Mouse (Mus musculus): ENCODE measurements around the gene 1700025C18Rik. TPM values are rescaled to one million over a fixed set of nuclear protein-coding genes. Genes with fewer than 3 reads are reported as not detected.
A peak's percentile ranks its signal among the peaks of the same experiment; 100 is the strongest.

The 1700025C18Rik gene
- total RNA-seq, 1 experiment from 2014 or later, result not detected

DNA sequence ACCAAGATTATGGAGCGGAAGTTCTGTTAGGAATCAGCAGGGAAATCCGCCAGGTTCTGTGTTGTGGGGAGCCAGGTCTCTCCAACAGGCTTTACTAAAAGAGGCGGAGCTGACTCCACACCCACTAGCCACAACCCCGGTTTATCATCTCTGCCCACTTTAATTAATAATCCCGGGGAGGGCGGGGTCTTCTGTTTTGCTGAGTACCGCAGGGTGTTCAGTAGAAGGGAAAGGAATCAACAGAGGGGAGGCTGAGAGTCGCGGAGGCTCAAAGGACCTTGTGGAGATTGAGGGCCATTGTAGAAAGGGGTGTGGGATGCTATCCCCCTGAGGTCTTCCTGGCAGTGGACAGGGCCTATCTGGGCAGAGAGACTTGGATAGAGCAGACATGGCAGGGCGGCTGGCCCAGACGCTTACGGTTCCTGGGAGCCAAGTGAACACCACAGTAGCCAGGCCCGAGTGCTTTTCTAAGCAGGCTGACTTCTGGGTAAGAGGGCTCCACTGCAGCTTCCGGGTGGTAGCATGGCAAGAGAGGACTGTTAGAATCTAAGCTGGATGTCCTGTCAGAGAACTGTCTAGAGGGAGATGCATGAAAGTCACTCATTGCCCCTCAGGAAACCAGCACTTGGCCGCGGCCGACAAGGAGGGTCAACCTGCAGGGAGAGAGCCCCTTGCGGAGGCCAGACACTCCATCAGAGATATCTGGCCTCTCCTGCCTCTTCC lies 39.6 kb downstream of the 1700025C18Rik start:
- ATAC-seq (ENCODE audit: extremely low read depth, insufficient number of reproducible peaks, low FRiP score, poor library complexity, severe bottlenecking), result no peak

DNA sequence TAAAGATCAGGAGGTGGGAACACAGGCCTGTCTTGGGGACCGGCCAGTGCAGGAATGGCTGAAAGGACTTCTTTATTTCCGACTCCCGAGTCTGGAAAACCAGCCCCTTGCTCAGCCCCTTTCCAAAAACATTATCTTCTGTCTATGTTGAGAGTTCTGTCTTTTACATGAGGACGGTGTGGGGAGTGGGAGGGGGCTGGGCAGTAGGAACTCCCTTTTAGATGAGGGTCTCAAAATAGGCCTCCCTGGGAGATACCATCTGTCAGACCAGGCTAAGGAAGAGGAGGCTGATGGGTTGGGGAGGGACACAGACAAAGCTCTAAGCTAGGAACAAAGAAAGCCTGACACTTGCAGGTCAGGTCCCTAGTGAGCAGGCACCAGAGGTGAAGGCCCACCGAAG lies 41.5 kb downstream of the 1700025C18Rik start:
- no peak for ATAC-seq (ENCODE audit: extremely low read depth, insufficient number of reproducible peaks, low FRiP score, poor library complexity, severe bottlenecking)

DNA sequence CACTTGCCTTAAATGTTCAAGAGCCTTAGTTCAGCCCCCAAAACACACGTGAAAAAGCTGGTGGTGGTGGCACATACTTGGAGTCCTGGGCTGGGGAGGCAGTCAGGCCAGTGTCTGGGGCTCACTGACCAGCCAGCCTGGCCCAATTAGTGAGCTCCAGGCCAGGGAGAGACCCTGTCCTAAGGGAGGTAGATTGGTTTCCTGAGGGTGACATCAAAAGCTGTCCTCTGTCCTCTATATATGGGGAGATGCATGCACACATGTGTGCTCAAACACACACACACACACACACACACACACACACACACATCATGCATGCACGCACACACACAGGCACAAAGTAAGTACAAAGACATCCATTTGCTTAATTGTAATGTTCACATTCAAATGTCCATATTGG lies 46.8 kb downstream of the 1700025C18Rik start:
- no peak for ATAC-seq (ENCODE audit: extremely low read depth, insufficient number of reproducible peaks, low FRiP score, poor library complexity, severe bottlenecking)

DNA sequence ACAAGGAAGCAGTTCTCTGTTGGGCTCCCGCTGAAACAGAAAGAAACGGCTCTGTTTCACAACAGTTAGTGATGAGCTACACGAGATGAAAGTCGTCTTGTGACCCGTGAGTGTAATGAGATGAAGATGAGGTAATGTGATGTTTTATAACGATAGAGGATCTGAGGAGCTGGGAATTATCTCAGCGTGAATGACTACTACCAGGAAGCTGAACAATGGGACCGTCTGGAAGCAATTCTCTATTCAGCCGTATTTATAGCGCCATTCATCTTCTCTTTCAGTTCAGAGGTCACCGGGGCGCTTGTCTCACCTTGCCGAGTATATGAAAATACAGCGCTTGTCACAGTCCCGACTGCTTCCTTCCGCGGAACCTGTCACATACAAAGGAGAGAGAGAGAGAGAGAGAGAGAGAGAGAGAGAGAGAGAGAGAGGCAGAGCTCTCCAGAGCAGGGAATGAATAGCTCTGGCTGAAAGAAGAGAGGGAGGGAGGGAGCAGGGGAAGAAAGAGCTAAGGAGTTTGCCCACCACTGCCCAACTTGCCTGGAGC lies 47.4 kb downstream of the 1700025C18Rik start:
- no peak for ATAC-seq (ENCODE audit: extremely low read depth, insufficient number of reproducible peaks, low FRiP score, poor library complexity, severe bottlenecking)

DNA sequence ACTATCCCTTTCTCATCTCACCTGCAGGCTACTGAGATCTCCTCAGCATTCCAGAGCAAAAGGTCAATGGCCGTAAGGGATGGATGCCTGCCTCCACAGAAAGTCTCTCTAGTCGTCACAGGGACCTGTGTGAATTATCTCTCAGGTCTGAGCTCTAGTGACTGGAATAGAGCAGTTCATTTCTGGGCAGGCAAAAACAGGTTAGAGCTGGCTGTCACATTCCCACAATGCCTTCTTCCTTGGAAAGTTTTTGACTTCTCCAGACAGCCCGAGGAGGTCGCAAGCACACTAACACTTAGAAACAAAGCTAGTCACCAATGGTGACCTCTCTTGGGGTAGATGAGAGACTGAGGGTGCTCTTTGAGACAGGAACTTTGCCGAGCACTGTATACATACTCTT lies 48.4 kb downstream of the 1700025C18Rik start:
- ATAC-seq (ENCODE audit: extremely low read depth, insufficient number of reproducible peaks, low FRiP score, poor library complexity, severe bottlenecking), result no peak

DNA sequence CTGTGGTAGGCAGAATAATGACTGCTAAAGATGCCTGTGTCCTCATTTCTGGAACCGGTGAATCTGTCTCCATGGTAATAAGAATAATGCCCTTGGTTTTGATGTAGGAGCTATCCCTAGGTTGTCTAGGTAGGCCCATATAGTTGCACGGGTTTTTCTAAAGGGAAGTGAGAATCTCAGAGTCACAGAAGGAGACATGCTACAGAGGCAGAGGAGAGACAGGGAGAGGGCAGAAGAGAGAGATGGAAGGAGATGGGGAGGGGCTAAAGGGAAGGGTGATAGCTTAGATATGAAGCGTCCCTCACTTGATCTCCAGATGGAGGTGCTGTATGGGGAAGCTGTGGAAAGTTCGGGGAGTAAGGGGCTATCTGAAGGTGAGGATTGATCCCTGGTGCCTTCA lies 53.1 kb downstream of the 1700025C18Rik start:
- no peak for ATAC-seq (ENCODE audit: extremely low read depth, insufficient number of reproducible peaks, low FRiP score, poor library complexity, severe bottlenecking)

DNA sequence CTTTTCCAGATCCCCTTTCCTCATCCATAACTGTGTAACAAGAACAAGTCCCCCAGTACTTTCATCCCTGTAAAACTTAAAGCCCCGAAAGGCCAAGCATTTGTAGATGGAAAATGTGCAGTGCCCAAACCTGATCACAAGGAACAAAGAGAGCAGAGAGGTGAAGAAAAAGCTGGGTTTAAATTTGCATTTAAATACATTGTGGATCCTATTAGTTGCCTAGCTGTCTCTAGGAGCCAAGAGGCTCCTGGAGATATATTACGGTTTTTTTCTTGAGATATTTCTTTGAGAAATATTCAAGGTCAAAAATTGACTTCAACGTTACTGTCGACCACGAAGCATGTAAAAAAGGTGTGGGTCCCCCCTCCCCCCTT lies 55.5 kb downstream of the 1700025C18Rik start:
- ATAC-seq (ENCODE audit: extremely low read depth, insufficient number of reproducible peaks, low FRiP score, poor library complexity, severe bottlenecking), result no peak

DNA sequence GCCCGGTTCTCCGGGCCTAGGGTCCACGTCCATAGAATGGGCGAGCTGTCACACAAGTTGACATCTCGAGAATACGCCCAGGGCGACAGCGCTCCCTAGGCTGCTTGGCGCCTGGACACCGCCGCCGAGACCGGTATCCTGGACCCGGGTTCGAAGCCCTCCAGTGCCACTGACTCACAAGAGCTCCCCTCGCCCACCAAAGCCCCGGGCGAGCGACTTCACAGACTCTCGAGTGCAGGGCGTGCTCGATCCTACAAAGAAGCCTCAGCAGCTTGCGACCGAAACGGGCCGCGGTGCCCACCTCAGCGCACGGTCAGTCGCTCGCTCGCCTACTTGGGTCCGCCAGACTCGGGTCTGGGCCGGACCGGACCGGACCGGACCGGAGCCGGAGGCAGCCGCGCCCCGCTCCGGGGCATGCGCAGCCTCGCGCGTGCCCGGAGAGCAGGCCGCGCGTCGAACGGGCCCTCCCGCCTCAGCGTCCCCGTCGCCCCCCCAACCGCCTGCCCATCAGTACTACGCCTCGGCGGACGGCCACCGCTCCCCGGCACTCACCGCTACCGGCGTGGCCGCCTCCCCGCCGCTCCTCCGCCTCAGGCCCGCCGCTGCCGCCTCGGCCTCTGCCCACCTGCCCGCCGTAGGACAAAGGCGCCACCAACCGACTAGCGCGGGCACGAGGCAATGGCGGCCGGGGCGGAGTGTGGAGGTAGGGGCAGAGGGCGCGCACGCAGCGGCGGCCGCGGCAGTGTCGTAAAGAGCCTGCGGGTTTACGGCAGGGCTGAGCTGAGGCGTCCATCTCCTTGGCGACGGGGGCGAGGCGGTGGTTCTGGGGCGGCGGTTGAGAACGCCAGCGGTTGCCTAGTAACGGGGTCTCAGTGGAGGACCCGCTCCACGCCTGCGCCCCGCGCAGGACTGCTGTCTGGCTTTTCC lies 56.2 kb downstream of the 1700025C18Rik start, which contains the start of gene Ncoa5:
Gene Ncoa5 (minus strand): TSS at position 737 of the 927 bp plus-strand sequence.
- ATAC-seq (ENCODE audit: extremely low read depth, insufficient number of reproducible peaks, low FRiP score, poor library complexity, severe bottlenecking), result peak; percentile 97

DNA sequence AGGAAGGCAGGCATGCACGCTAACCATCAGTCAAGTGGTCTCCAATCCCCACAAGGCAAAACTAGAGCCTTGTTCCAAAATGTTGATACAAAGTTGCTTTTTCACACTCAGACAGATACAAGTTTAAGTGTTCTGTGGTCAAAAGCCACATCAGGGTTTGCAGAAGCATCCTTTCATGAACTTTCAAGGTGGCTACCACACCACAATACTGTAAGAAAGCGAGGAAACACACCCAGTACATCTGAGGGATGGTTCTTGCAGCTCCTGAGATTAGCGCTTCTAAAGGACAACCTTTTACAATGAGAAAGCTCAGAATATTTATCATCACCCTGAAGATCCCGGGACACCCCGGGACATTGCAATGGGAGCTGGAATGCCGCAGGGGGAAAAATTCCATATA lies 57.2 kb downstream of the 1700025C18Rik start:
- no peak for ATAC-seq (ENCODE audit: extremely low read depth, insufficient number of reproducible peaks, low FRiP score, poor library complexity, severe bottlenecking)

DNA sequence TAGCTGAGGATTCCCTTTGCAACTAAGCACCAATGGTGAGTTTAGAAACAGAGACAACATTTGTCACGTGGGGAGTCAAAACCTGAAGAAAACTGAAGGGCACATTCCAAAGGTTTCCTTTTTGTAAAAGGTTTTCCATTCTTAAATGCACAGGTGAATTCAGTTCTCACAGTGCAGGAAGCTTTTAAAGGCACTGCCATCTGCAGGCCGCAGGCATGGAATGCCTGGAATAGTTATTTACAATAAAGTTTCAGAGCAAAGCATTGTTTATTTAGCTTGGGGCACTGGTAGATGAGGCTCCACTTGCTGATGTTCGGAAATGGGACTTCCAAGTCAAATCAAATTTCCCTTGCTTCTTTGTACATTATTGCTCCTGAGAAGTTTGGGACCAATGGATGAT lies 58.0 kb downstream of the 1700025C18Rik start:
- no peak for ATAC-seq (ENCODE audit: extremely low read depth, insufficient number of reproducible peaks, low FRiP score, poor library complexity, severe bottlenecking)

Other genes with a start within 250 kb of the 1700025C18Rik start
- gene Pltp, start 233.0 kb downstream of the 1700025C18Rik start, total RNA-seq (2017), result 8.0 and 11.2 TPM in 2 replicates
- 59.3 and 66.9 TPM in 2 replicates for gene Pcif1, start 211.4 kb downstream of the 1700025C18Rik start, total RNA-seq (2017)
- 28.2 and 30.4 TPM in 2 replicates for gene Zfp335, start 179.0 kb downstream of the 1700025C18Rik start, total RNA-seq (2017)
- 611 and 622 TPM in 2 replicates for gene Mmp9, start 150.0 kb downstream of the 1700025C18Rik start, total RNA-seq (2017)
- gene Slc12a5, start 129.9 kb downstream of the 1700025C18Rik start, total RNA-seq (2017), result 0.98 and 1.7 TPM in 2 replicates
- 43.1 and 51.1 TPM in 2 replicates for gene Ncoa5, start 55.9 kb downstream of the 1700025C18Rik start, total RNA-seq (2017)
- 63.9 and 81.2 TPM in 2 replicates for gene Cd40, start 35.1 kb downstream of the 1700025C18Rik start, total RNA-seq (2017)
- gene Cdh22, start 144.1 kb upstream of the 1700025C18Rik start, total RNA-seq (2017), result 0.25 TPM in 1 of 2 replicates, not detected in the other
- gene Slc35c2, start 197.1 kb upstream of the 1700025C18Rik start, total RNA-seq (2017), result 38.2 and 45.3 TPM in 2 replicates
- gene Elmo2, start 235.7 kb upstream of the 1700025C18Rik start, total RNA-seq (2017), result 23.8 and 26.0 TPM in 2 replicates